Mouse (Mus musculus): Measurements from ENCODE around the gene Itpr2. TPM values are rescaled to one million over a fixed set of nuclear protein-coding genes. Genes with fewer than 3 reads are reported as not detected.

Gene Itpr2
- polyA plus RNA-seq, 1 experiment from 2014 or later: 3.3 TPM

- no peak for DNase-seq (ENCODE audit: low spot score)
- Histone ChIP-seq H3K27ac (replicated peaks; ENCODE audit: low read depth, low read length) (no peak overlapping the region), H3K36me3 (replicated peaks; ENCODE audit: control insufficient read depth, insufficient read depth, low read depth, low read length) (no peaks in the 10 kb centered on the region), H3K27me3 (ENCODE audit: control insufficient read depth, insufficient read depth, low read length) (no peaks in the 10 kb centered on the region), H3K4me2 (ENCODE audit: low read depth, low read length) (no peak overlapping the region), H3K9ac (replicated peaks; ENCODE audit: low read length) (no peak overlapping the region), H3K4me1 (ENCODE audit: control insufficient read depth, insufficient read depth, low read length) (no peaks in the 10 kb centered on the region), H3K9me3 (replicated peaks; ENCODE audit: control insufficient read depth, low read length) (no peaks in the 10 kb centered on the region), H3K4me3 (ENCODE audit: low read depth, low read length) (no peak overlapping the region)
- 59% methylated on average over 9 of the region's 9 CpGs for WGBS
- ATAC-seq (replicated peaks; ENCODE audit: insufficient number of reproducible peaks, low FRiP score, low TSS enrichment, low read depth): no peak
These were observed 149.7 kb downstream of the Itpr2 start for GRCm38 (mm10) chr6:146352258-146352805.

- WGBS: 80% methylated on average over 7 of the region's 7 CpGs
- no peak overlapping the region for H3K4me2 ChIP-seq (ENCODE audit: low read depth, low read length)
- H3K36me3 ChIP-seq (replicated peaks; ENCODE audit: control insufficient read depth, insufficient read depth, low read depth, low read length): no peaks in the 10 kb centered on the region
- no peak overlapping the region for H3K27ac ChIP-seq (replicated peaks; ENCODE audit: low read depth, low read length)
- H3K27me3 ChIP-seq (ENCODE audit: control insufficient read depth, insufficient read depth, low read length): no peaks in the 10 kb centered on the region
- no peak for DNase-seq (ENCODE audit: low spot score)
- no peak overlapping the region for H3K4me3 ChIP-seq (ENCODE audit: low read depth, low read length)
- H3K4me1 ChIP-seq (ENCODE audit: control insufficient read depth, insufficient read depth, low read length): no peaks in the 10 kb centered on the region
- H3K9ac ChIP-seq (replicated peaks; ENCODE audit: low read length): no peak overlapping the region
- H3K9me3 ChIP-seq (replicated peaks; ENCODE audit: control insufficient read depth, low read length): no peaks in the 10 kb centered on the region
- ATAC-seq (replicated peaks; ENCODE audit: insufficient number of reproducible peaks, low FRiP score, low TSS enrichment, low read depth): no peak
These were observed 150.2 kb downstream of the Itpr2 start for GRCm38 (mm10) chr6:146351816-146352215.

GRCm38 (mm10) chr6:146347568-146347967, 154.5 kb downstream of the Itpr2 start:
- no peak overlapping the region for H3K27ac ChIP-seq (replicated peaks; ENCODE audit: low read depth, low read length)

GRCm38 (mm10) chr6:146346545-146347195, 155.4 kb downstream of the Itpr2 start:
- WGBS: 91% methylated on average over 8 of the region's 8 CpGs

More at GRCm38 (mm10) chr6:146347568-146347967, 154.5 kb downstream of the Itpr2 start:
- WGBS: 52% methylated on average over 4 of the region's 4 CpGs
- no peaks in the 10 kb centered on the region for H3K4me1 ChIP-seq (ENCODE audit: control insufficient read depth, insufficient read depth, low read length)
- no peak overlapping the region for H3K4me2 ChIP-seq (ENCODE audit: low read depth, low read length)
- H3K36me3 ChIP-seq (replicated peaks; ENCODE audit: control insufficient read depth, insufficient read depth, low read depth, low read length): no peaks in the 10 kb centered on the region
- ATAC-seq (replicated peaks; ENCODE audit: insufficient number of reproducible peaks, low FRiP score, low TSS enrichment, low read depth): no peak
- H3K9ac ChIP-seq (replicated peaks; ENCODE audit: low read length): no peak overlapping the region
- no peak overlapping the region for H3K4me3 ChIP-seq (ENCODE audit: low read depth, low read length)
- no peaks in the 10 kb centered on the region for H3K9me3 ChIP-seq (replicated peaks; ENCODE audit: control insufficient read depth, low read length)
- H3K27me3 ChIP-seq (ENCODE audit: control insufficient read depth, insufficient read depth, low read length): no peaks in the 10 kb centered on the region
- DNase-seq (ENCODE audit: low spot score): no peak

GRCm38 (mm10) chr6:146344732-146345131, 157.3 kb downstream of the Itpr2 start:
- no peak overlapping the region for H3K27ac ChIP-seq (replicated peaks; ENCODE audit: low read depth, low read length)
- no peak overlapping the region for H3K4me3 ChIP-seq (ENCODE audit: low read depth, low read length)
- H3K27me3 ChIP-seq (ENCODE audit: control insufficient read depth, insufficient read depth, low read length): no peaks in the 10 kb centered on the region
- no peaks in the 10 kb centered on the region for H3K4me1 ChIP-seq (ENCODE audit: control insufficient read depth, insufficient read depth, low read length)
- no peaks in the 10 kb centered on the region for H3K36me3 ChIP-seq (replicated peaks; ENCODE audit: control insufficient read depth, insufficient read depth, low read depth, low read length)
- H3K9ac ChIP-seq (replicated peaks; ENCODE audit: low read length): no peak overlapping the region
- ATAC-seq (replicated peaks; ENCODE audit: insufficient number of reproducible peaks, low FRiP score, low TSS enrichment, low read depth) (no peak), DNase-seq (ENCODE audit: low spot score) (peak; percentile 47)
- H3K9me3 ChIP-seq (replicated peaks; ENCODE audit: control insufficient read depth, low read length): no peaks in the 10 kb centered on the region
- H3K4me2 ChIP-seq (ENCODE audit: low read depth, low read length): no peak overlapping the region
- WGBS: 90% methylated on average over 3 of the region's 3 CpGs

More at GRCm38 (mm10) chr6:146346545-146347195, 155.4 kb downstream of the Itpr2 start:
- Histone ChIP-seq H3K4me3 (ENCODE audit: low read depth, low read length) (no peak overlapping the region), H3K4me1 (ENCODE audit: control insufficient read depth, insufficient read depth, low read length) (no peaks in the 10 kb centered on the region), H3K4me2 (ENCODE audit: low read depth, low read length) (no peak overlapping the region), H3K27me3 (ENCODE audit: control insufficient read depth, insufficient read depth, low read length) (no peaks in the 10 kb centered on the region), H3K36me3 (replicated peaks; ENCODE audit: control insufficient read depth, insufficient read depth, low read depth, low read length) (no peaks in the 10 kb centered on the region), H3K9ac (replicated peaks; ENCODE audit: low read length) (no peak overlapping the region), H3K27ac (replicated peaks; ENCODE audit: low read depth, low read length) (no peak overlapping the region), H3K9me3 (replicated peaks; ENCODE audit: control insufficient read depth, low read length) (no peaks in the 10 kb centered on the region)
- DNase-seq (ENCODE audit: low spot score) (no peak), ATAC-seq (replicated peaks; ENCODE audit: insufficient number of reproducible peaks, low FRiP score, low TSS enrichment, low read depth) (no peak)

GRCm38 (mm10) chr6:146343671-146344384, 158.2 kb downstream of the Itpr2 start:
- Histone ChIP-seq H3K9me3 (replicated peaks; ENCODE audit: control insufficient read depth, low read length) (no peaks in the 10 kb centered on the region), H3K27ac (replicated peaks; ENCODE audit: low read depth, low read length) (no peak overlapping the region), H3K4me2 (ENCODE audit: low read depth, low read length) (no peak overlapping the region), H3K4me1 (ENCODE audit: control insufficient read depth, insufficient read depth, low read length) (no peaks in the 10 kb centered on the region), H3K27me3 (ENCODE audit: control insufficient read depth, insufficient read depth, low read length) (no peaks in the 10 kb centered on the region), H3K4me3 (ENCODE audit: low read depth, low read length) (no peak overlapping the region), H3K9ac (replicated peaks; ENCODE audit: low read length) (no peak overlapping the region), H3K36me3 (replicated peaks; ENCODE audit: control insufficient read depth, insufficient read depth, low read depth, low read length) (no peaks in the 10 kb centered on the region)
- ATAC-seq (replicated peaks; ENCODE audit: insufficient number of reproducible peaks, low FRiP score, low TSS enrichment, low read depth) (no peak), DNase-seq (ENCODE audit: low spot score) (no peak)
- 49% methylated on average over 10 of the region's 10 CpGs for WGBS

- H3K9me3 ChIP-seq (replicated peaks; ENCODE audit: control insufficient read depth, low read length): no peaks in the 10 kb centered on the region
- no peak overlapping the region for H3K27ac ChIP-seq (replicated peaks; ENCODE audit: low read depth, low read length)
- H3K36me3 ChIP-seq (replicated peaks; ENCODE audit: control insufficient read depth, insufficient read depth, low read depth, low read length): no peaks in the 10 kb centered on the region
- no peak overlapping the region for H3K4me2 ChIP-seq (ENCODE audit: low read depth, low read length)
- H3K4me1 ChIP-seq (ENCODE audit: control insufficient read depth, insufficient read depth, low read length): no peaks in the 10 kb centered on the region
- H3K4me3 ChIP-seq (ENCODE audit: low read depth, low read length): no peak overlapping the region
- ATAC-seq (replicated peaks; ENCODE audit: insufficient number of reproducible peaks, low FRiP score, low TSS enrichment, low read depth) (no peak), DNase-seq (ENCODE audit: low spot score) (no peak)
- H3K27me3 ChIP-seq (ENCODE audit: control insufficient read depth, insufficient read depth, low read length): no peaks in the 10 kb centered on the region
- H3K9ac ChIP-seq (replicated peaks; ENCODE audit: low read length): no peak overlapping the region
- WGBS: 27% methylated on average over 6 of the region's 6 CpGs
These were observed 159.0 kb downstream of the Itpr2 start for GRCm38 (mm10) chr6:146342995-146343394.

GRCm38 (mm10) chr6:146341934-146342333, 160.1 kb downstream of the Itpr2 start:
- ATAC-seq (replicated peaks; ENCODE audit: insufficient number of reproducible peaks, low FRiP score, low TSS enrichment, low read depth): no peak
- Histone ChIP-seq H3K9ac (replicated peaks; ENCODE audit: low read length) (no peak overlapping the region), H3K9me3 (replicated peaks; ENCODE audit: control insufficient read depth, low read length) (no peaks in the 10 kb centered on the region), H3K4me2 (ENCODE audit: low read depth, low read length) (no peak overlapping the region), H3K4me1 (ENCODE audit: control insufficient read depth, insufficient read depth, low read length) (no peaks in the 10 kb centered on the region), H3K4me3 (ENCODE audit: low read depth, low read length) (no peak overlapping the region), H3K27ac (replicated peaks; ENCODE audit: low read depth, low read length) (no peak overlapping the region), H3K36me3 (replicated peaks; ENCODE audit: control insufficient read depth, insufficient read depth, low read depth, low read length) (no peaks in the 10 kb centered on the region), H3K27me3 (ENCODE audit: control insufficient read depth, insufficient read depth, low read length) (no peaks in the 10 kb centered on the region)
- 81% methylated on average over 3 of the region's 3 CpGs for WGBS
- no peak for DNase-seq (ENCODE audit: low spot score)
